Mouse (Mus musculus) lung, embryonic 16.5 days (tissue): Measurements from ENCODE around the gene Ptges3. TPM values are rescaled to one million over a fixed set of nuclear protein-coding genes. Genes with fewer than 3 reads are reported as not detected.
A peak's percentile ranks its signal among the peaks of the same experiment; 100 is the strongest.
"Not testable (repeated sequence)": the region's sequence is repeated elsewhere in the genome, so short reads cannot be mapped to it uniquely, and the experiment has no call there.

Source experiments
- ATAC-seq: fragments of 200-750 bp; cut with Nextera tagmentation; 2 replicates; pipeline ENCODE4 v1.8.0; 2017; ENCODE audit warnings: low read depth, mild to moderate bottlenecking, moderate library complexity
- H3K27ac ChIP-seq: fragments of 300-500 bp; sonication (generic); 2 replicates; pipeline ENCODE4 v1.5.1; 2014; ENCODE audit warnings: mild to moderate bottlenecking, control low read depth, low read length
- H3K27me3 ChIP-seq: fragments of 300-500 bp; sonication (generic); 2 replicates; pipeline ENCODE4 v1.6.1; 2014; ENCODE audit warnings: low read depth, low read length, mixed read lengths; ENCODE audit not compliant: control insufficient read depth, insufficient read depth
- H3K36me3 ChIP-seq: fragments of 300-500 bp; sonication (generic); 2 replicates; pipeline ENCODE4 v1.6.1; 2014; ENCODE audit warnings: low read length; ENCODE audit not compliant: control insufficient read depth, insufficient read depth
- H3K4me1 ChIP-seq: fragments of 300-500 bp; sonication (generic); replicated peaks from 2 replicates; pipeline ENCODE4 v1.6.1; 2014; ENCODE audit warnings: low read length, mixed read lengths; ENCODE audit not compliant: control insufficient read depth, insufficient read depth
- H3K4me2 ChIP-seq: fragments of 300-500 bp; sonication (generic); 2 replicates; pipeline ENCODE4 v1.6.1; 2014; ENCODE audit warnings: low read depth, low read length, control low read depth
- H3K4me3 ChIP-seq: fragments of 300-500 bp; sonication (generic); 2 replicates; pipeline ENCODE4 v1.5.1; 2014; ENCODE audit warnings: mild to moderate bottlenecking, low read length, control low read depth
- H3K9ac ChIP-seq: fragments of 300-500 bp; sonication (generic); 2 replicates; pipeline ENCODE4 v1.6.1; 2014; ENCODE audit warnings: low read length, control low read depth
- H3K9me3 ChIP-seq: fragments of 300-500 bp; sonication (generic); 2 replicates; pipeline ENCODE4 v1.6.1; 2016; ENCODE audit warnings: low read length; ENCODE audit not compliant: control insufficient read depth
- WGBS: fragments of 180-500 bp; shearing (Covaris S2); extraction: QIAGEN DNeasy Blood & Tissue Kit; methylation state at CpG from one replicate; pipeline ENCODE4 v1.1.7; 2014; 5-methylcytosine and 5-hydroxymethylcytosine counted together
- polyA plus RNA-seq: library from polyadenylated mRNA; unstranded; fragments of >200 nt; fragmentation: Nextera tagmentation; extraction: Ambion mirVana; gene quantifications from 2 replicates; pipeline ENCODE4 v1.2.1, GENCODE M21; 2015

Ptges3 gene
- polyA plus RNA-seq, 1 experiment from 2014 or later: 461 TPM

- not testable (repeated sequence) for H3K4me1 ChIP-seq, H3K4me2 ChIP-seq, H3K9me3 ChIP-seq, H3K27ac ChIP-seq, H3K9ac ChIP-seq, H3K4me3 ChIP-seq, H3K27me3 ChIP-seq, ATAC-seq
- 92% methylated on average over 2 of the region's 2 CpGs for WGBS
- H3K36me3 ChIP-seq: peaks cover 48% of the 10 kb centered on the region
Measured at GRCm38 (mm10) chr10:128070432-128070831, 11.7 kb downstream of the Ptges3 start.

- H3K4me3 ChIP-seq, H3K9ac ChIP-seq, H3K4me1 ChIP-seq, H3K9me3 ChIP-seq, ATAC-seq, H3K27me3 ChIP-seq, H3K4me2 ChIP-seq, H3K27ac ChIP-seq: not testable (repeated sequence)
- 77% methylated on average over 5 of the region's 5 CpGs for WGBS
- peaks cover 19% of the 10 kb centered on the region for H3K36me3 ChIP-seq
Measured at GRCm38 (mm10) chr10:128078269-128078668, 19.5 kb downstream of the Ptges3 start.

GRCm38 (mm10) chr10:128080496-128080895, 21.7 kb downstream of the Ptges3 start:
- H3K9ac ChIP-seq: no peak overlapping the region
- no peak overlapping the region for H3K4me3 ChIP-seq
- no peak overlapping the region for H3K27ac ChIP-seq
- 79% methylated on average over 1 of the region's 1 CpGs for WGBS
- H3K36me3 ChIP-seq: peaks cover 16% of the 10 kb centered on the region
- peaks cover 9% of the 10 kb centered on the region; the same call in 1 of the 2 replicates for H3K4me1 ChIP-seq
- no peak overlapping the region for H3K4me2 ChIP-seq
- no peaks in the 10 kb centered on the region for H3K27me3 ChIP-seq
- no peaks in the 10 kb centered on the region for H3K9me3 ChIP-seq
- no peak for ATAC-seq

DNA sequence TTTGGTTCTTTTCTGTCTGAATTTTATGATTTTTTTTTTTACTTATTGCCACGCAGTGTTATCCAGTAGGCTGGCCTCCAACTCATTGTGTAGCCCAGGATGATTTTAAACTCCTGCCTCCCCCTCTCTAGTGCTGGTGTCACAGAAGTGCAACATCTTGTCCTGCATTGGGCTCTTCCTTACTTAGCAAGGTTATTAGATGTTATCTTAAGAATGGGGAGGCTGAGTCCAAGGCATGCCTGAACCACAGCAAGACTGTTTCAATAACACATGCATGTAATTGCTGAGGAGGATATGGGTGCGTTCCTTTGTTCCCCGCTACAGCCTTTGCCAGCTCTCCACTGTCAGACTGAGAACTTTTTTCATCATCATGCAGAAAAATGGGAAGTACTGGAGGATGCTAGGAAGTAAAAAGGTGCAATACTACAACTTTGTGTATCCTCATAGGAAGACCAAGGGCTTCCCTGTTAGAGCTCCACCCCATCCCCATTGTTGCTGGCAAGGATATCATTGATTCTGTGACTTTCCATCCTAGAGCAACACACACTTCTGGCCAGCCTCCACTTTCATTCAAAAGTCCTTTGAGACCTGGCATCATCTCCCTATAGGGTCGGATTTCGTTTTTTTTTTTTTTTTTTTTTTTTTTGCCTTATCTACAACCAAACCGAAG, 23.2 kb downstream of the Ptges3 start:
- Histone ChIP-seq H3K9ac (peak overlapping the region; percentile 67), H3K27ac (no peak overlapping the region), H3K27me3 (no peaks in the 10 kb centered on the region), H3K4me1 (peaks cover 9% of the 10 kb centered on the region; the same call in 1 of the 2 replicates), H3K4me3 (peak overlapping the region; percentile 100), H3K4me2 (peak overlapping the region; percentile 73), H3K9me3 (no peaks in the 10 kb centered on the region), H3K36me3 (peaks cover 29% of the 10 kb centered on the region)
- ATAC-seq: no peak
- 45% methylated on average over 6 of the region's 6 CpGs for WGBS

- no peak for ATAC-seq
- WGBS: 9% methylated on average over 9 of the region's 9 CpGs
- peak overlapping the region; percentile 67 for H3K9ac ChIP-seq
Measured at GRCm38 (mm10) chr10:128082477-128082808, 23.7 kb downstream of the Ptges3 start.

GRCm38 (mm10) chr10:128082880-128083421, 24.2 kb downstream of the Ptges3 start, which contains the start of gene Atp5b:
Gene Atp5b (plus strand): TSS chr10:128083273.
- H3K4me1 ChIP-seq: peaks cover 9% of the 10 kb centered on the region; the same call in 1 of the 2 replicates
- peak within 1 kb of the TSS; percentile 99 for H3K9ac ChIP-seq
- peak; percentile 99 for ATAC-seq
- H3K9me3 ChIP-seq: no peaks in the 10 kb centered on the region
- under 1% methylated on average over 34 of the region's 34 CpGs for WGBS
- peak within 1 kb of the TSS; percentile 83 for H3K27ac ChIP-seq
- peak within 1 kb of the TSS; percentile 100 for H3K4me3 ChIP-seq
- peak within 1 kb of the TSS; percentile 73 for H3K4me2 ChIP-seq
- H3K27me3 ChIP-seq: no peaks in the 10 kb centered on the region
- peaks cover 28% of the 10 kb centered on the region for H3K36me3 ChIP-seq

More at GRCm38 (mm10) chr10:128082477-128082808, 23.7 kb downstream of the Ptges3 start:
- Histone ChIP-seq H3K4me2 (peak overlapping the region; percentile 73), H3K9me3 (no peaks in the 10 kb centered on the region), H3K4me1 (peaks cover 9% of the 10 kb centered on the region; the same call in 1 of the 2 replicates), H3K27ac (peak overlapping the region; percentile 34), H3K4me3 (peak overlapping the region; percentile 100), H3K27me3 (no peaks in the 10 kb centered on the region), H3K36me3 (peaks cover 24% of the 10 kb centered on the region)

- under 1% methylated on average over 22 of the region's 22 CpGs for WGBS
- Histone ChIP-seq H3K27ac (peak overlapping the region; percentile 83), H3K4me1 (peaks cover 9% of the 10 kb centered on the region; the same call in 1 of the 2 replicates), H3K36me3 (peaks cover 35% of the 10 kb centered on the region), H3K4me2 (peak overlapping the region; percentile 73), H3K9me3 (no peaks in the 10 kb centered on the region), H3K4me3 (peak overlapping the region; percentile 100), H3K9ac (peak overlapping the region; percentile 99), H3K27me3 (no peaks in the 10 kb centered on the region)
- no peak for ATAC-seq
Measured at GRCm38 (mm10) chr10:128083688-128084087, 24.9 kb downstream of the Ptges3 start.

DNA sequence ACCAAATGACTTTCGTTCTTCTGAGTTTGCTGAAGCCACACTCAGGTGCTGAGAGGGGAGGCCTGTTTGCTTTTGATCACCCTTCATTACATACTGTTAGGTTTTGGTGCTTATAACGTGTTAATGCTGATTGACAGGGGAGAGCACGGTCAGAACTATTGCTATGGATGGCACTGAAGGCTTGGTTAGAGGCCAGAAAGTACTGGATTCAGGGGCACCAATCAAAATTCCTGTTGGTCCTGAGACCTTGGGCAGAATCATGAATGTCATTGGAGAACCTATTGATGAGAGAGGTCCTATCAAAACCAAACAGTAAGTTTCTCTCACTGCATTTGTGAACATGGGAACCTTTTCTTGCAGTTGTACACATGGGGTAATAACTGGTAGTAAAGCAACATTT, 25.4 kb downstream of the Ptges3 start:
- ATAC-seq: no peak
- H3K4me3 ChIP-seq: peak overlapping the region; percentile 100
- H3K9me3 ChIP-seq: no peaks in the 10 kb centered on the region
- H3K4me1 ChIP-seq: peaks cover 9% of the 10 kb centered on the region; the same call in 1 of the 2 replicates
- H3K27ac ChIP-seq: peak overlapping the region; percentile 83
- peak overlapping the region; percentile 73 for H3K4me2 ChIP-seq
- H3K27me3 ChIP-seq: no peaks in the 10 kb centered on the region
- peaks cover 39% of the 10 kb centered on the region for H3K36me3 ChIP-seq
- H3K9ac ChIP-seq: peak overlapping the region; percentile 99
- WGBS: 0% methylated on average over 3 of the region's 3 CpGs

DNA sequence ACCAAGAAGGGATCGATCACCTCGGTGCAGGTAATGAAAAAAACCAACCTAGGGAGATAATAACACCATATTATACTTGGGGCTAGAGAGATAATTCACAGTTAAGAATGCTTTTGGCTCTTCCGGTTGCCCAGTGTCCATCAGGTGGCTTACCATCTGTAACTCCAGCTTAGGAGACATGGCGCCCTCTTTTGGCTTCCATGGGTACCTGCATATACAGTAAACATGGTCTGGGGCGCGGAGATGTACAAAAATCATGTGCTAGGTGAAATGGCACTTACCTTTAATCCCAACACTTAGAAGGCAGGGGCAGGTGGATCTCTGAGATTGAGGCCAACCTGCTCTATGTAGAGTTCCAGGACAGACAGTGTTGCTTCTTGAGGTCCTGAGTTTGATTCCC, 27.6 kb downstream of the Ptges3 start:
- no peak overlapping the region for H3K27ac ChIP-seq
- H3K4me3 ChIP-seq: no peak overlapping the region
- 73% methylated on average over 6 of the region's 6 CpGs for WGBS
- ATAC-seq: no peak
- H3K4me1 ChIP-seq: peaks cover 17% of the 10 kb centered on the region
- H3K36me3 ChIP-seq: peaks cover 50% of the 10 kb centered on the region
- H3K27me3 ChIP-seq: no peaks in the 10 kb centered on the region
- no peaks in the 10 kb centered on the region for H3K9me3 ChIP-seq
- H3K4me2 ChIP-seq: no peak overlapping the region
- H3K9ac ChIP-seq: no peak overlapping the region
